Mouse (Mus musculus) left cerebral cortex, postnatal 25 days (tissue): ENCODE results near the gene Tfpi. TPM values are rescaled to one million over a fixed set of nuclear protein-coding genes. Genes with fewer than 3 reads are reported as not detected.

Experiments used
- DNase-seq, 2 experiments: peaks; one replicate each; pipeline ENCODE4 v3.0.0; 2022; ENCODE audit warnings: low spot score in 2 of 2, mixed read lengths in 1 of 2
- intact Hi-C: fragments of 180-260 bp; cut with DNase I; formaldehyde crosslinking; loops from one replicate; pipeline ENCODE4 v1.15.1; 2025
- total RNA-seq, 2 experiments: library from RNA; stranded (reverse); gene quantifications; 2 replicates each; pipeline ENCODE4 v1.2.3; 2021

Tfpi gene
- total RNA-seq, 2 experiments from 2014 or later, result 5.3 to 6.0 TPM

DNA sequence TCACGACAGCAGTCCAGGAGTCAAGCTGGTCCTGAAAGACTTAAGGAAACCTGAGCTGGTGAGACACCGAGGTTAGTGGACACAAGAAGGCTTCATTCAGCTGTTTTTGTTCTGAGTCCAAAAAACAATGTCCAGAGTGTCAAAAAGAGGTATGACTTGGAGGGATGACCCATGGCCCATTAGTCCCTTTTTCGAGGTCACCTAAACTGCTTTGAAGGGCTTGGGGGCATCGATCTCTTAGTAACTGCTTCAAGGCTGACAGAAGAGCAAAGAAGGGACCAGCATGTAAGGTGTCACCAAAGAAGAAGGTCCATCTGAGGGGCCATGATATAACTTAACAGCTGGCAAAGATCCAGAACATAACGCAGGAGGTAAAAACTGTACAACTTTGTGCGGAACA lies 1.2 kb upstream of the Tfpi start:
- intact Hi-C loops, result loop anchor here (2.0 kb wide), 1 partner anchor 23 kb away; no protein-coding TSS in a partner anchor
- DNase-seq, result no peak

GRCm38 (mm10) chr2:84476131-84476530 lies 444 bp downstream of the Tfpi start:
- intact Hi-C loops, result no loop called here
- no peak for DNase-seq

DNA sequence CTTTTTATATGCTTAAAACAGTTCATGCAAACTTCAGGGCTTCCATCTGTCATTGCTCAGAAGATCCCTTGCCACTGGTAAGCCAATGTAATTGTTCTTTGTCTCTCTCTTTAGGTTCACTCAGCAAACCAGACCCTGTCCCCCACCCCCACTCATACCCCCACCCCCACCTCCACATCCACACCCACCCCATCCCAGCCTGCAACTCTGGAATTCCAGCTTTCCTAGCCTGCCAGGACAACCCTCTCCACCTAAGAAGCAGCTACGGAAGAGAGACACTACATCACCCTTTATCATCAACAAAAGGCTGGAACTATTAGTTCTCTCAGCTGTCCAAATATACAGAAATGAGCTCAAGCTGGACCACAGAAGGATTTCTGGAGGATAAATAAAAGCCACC lies 974 bp downstream of the Tfpi start:
- intact Hi-C loops, result no loop called here
- no peak for DNase-seq

DNA sequence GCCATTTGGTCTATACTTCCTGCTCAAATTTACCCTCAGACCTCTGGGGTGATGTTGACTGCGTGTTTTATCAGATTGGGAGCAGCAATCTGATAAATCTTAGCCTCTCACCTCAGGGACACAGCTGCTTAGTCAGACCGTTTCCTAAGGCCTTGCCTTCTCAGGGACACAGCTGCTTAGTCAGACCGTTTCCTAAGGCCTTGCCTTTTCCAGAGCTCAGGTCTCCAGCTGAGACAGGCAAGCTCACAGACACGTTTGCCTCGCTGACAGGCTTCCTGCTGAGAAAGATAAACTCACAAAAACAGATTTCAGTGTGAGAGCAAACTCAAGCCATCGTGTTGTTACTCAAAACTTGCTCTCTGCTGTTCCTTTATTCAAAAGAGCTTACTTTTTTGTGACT lies 1.9 kb downstream of the Tfpi start:
- no peak for DNase-seq
- intact Hi-C loops, result no loop called here

GRCm38 (mm10) chr2:84473941-84474530 lies 2.5 kb downstream of the Tfpi start:
- intact Hi-C loops, result no loop called here
- no peak for DNase-seq

DNA sequence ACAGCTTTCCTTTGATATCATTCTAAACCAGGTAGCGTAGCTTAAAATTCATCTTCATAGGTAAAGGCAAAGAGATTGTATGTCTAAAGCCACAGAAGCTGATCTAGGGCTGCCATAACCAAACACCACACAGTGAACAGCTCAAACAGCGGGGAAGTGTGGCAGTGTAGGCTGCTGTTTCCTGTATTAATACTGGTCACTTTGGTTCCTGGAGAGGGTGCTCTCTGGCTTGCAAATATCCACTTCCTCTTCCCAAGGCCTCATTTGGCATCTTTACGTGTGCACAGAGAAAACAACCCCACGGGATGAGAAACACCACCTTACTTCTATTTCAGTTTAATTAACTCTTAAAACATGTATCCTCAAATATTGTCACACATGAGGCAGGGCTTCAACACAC lies 9.2 kb downstream of the Tfpi start:
- no peak for DNase-seq
- intact Hi-C loops, result no loop called here

DNA sequence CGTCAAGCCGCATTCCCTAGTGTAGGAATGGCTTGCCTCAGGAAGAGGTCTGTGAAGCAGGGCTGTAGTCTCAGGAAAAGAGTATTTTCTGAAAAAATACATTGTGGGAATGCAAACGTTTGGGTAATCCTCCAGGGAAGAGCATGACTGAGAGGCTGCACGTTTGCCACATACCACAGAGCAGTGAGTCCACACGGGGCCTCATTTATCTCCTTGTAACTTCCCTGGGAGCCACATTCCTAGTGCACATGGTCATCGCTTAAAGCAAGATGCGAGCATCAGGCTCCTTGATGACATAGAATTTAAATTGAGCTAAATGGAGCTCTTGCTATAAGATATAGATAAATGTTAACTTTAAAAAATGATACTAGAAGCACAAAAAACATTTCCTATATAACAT lies 11.6 kb downstream of the Tfpi start:
- intact Hi-C loops, result loop anchor here (5.0 kb wide), 1 partner anchor 92 kb away; no protein-coding TSS in a partner anchor
- DNase-seq, result no peak

DNA sequence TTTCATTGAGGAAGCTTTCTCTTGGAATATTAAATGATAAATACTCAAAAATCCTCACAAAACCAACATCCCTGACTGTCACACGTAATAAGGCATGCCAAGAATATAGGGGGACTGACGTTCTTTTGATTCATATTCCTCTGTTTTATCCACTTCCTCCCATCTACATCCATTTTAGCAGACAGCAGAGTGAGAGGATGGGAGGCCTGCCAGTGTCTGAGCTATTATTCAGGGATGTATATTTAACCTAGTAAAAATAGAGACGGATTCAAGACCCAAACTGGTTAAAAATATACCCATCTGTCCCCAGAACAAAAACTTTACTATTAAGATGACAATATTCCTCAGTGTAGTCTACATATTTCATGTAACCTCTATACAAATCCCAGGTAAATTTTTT lies 14.2 kb downstream of the Tfpi start:
- intact Hi-C loops, result loop anchor here (5.0 kb wide), 1 partner anchor 95 kb away; no protein-coding TSS in a partner anchor
- DNase-seq, result peak in 1 of 2 experiments; percentile 82

DNA sequence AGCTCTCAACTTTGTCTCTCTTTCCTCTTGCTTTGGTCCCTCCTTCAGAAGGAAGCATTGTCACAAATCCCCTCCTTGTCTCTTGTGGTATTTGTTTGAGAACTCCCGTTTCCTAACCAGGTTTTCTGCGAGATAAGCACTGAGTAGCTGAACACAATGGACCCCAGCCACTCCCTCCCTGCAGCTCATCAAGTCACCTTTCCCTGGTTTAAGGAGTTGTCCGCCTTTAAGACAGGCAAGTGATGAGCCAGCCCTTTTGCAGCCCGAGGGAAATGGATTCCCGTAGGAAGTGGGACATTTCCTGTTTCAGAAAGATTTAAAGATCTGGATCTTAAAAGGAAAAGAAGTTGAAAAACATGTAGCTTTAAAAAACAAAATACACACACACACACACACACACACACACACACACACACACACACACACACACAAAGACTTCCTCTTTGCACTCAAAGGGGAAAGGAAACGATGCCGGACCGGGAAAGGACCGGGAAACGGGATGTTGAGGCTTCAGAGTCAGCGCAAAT lies 16.9 kb downstream of the Tfpi start:
- intact Hi-C loops, result loop anchor here (5.0 kb wide), 1 partner anchor 98 kb away; no protein-coding TSS in a partner anchor
- DNase-seq, result no peak

GRCm38 (mm10) chr2:84457221-84457620 lies 19.4 kb downstream of the Tfpi start:
- intact Hi-C loops, result no loop called here

DNA sequence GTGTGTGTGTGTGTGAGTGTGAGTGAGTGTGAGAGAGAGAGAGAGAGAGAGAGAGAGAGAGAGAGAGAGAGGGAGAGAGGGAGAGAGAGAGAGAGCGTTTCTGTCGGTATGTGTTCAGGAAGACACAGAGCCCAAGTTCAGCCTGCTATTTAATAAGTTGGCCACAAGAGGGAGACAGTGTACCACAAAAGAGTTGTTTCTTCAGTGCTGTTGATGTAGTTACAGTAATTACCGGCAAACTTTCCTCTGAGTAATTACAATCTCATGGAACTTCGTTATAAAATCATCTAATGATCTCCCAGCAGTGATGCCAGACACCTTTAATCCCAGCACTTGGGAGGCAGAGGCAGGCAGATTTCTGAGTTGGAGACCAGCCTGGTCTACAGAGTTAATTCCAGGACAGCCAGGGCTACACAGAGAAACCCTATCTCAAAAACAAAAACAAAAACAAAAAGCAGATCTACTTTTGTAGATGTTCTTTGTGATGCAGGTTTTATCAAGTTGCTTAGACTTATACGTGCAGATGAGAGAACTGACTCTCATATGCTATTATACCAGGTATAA lies 21.3 kb downstream of the Tfpi start:
- intact Hi-C loops, result loop anchor here (2.0 kb wide), 2 partner anchors 23 to 207 kb away; no protein-coding TSS in a partner anchor
- peak; percentile 67 to 90 for DNase-seq

More at GRCm38 (mm10) chr2:84457221-84457620, 19.4 kb downstream of the Tfpi start:
- DNase-seq, result no peak

GRCm38 (mm10) chr2:84454551-84455235 lies 21.9 kb downstream of the Tfpi start:
- intact Hi-C loops, result loop anchor here (2.0 to 5.0 kb wide), 3 partner anchors 24 to 343 kb away; partner anchors contain the start of gene Ube2l6
- peak in 1 of 2 experiments; percentile 25 for DNase-seq

GRCm38 (mm10) chr2:84454051-84454450 lies 22.5 kb downstream of the Tfpi start:
- DNase-seq, result peak; percentile 50 to 74
- intact Hi-C loops, result loop anchor here (2.0 to 5.0 kb wide), 3 partner anchors 25 to 343 kb away; partner anchors contain the start of gene Ube2l6

DNA sequence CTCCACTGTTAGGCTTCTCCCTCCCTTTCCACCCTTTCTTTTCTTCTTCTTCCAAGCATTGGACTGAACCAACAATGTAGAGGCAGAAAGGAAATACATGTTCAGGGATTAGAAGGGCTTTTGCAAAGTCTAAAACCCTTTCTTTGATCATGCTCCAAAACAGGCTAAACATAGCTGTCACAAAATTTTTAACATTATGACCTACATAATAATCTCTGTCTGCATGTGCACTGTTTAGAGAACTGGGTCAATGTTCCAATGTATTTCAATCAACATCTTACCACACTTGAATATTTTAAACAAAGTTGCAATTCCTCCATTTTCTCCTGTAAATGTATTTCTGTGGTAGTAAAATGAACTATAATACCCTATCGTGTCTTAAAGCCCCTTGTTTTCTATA lies 31.1 kb downstream of the Tfpi start:
- intact Hi-C loops, result no loop called here
- no peak for DNase-seq

GRCm38 (mm10) chr2:84441940-84442339 lies 34.6 kb downstream of the Tfpi start:
- intact Hi-C loops, result no loop called here
- DNase-seq, result no peak

DNA sequence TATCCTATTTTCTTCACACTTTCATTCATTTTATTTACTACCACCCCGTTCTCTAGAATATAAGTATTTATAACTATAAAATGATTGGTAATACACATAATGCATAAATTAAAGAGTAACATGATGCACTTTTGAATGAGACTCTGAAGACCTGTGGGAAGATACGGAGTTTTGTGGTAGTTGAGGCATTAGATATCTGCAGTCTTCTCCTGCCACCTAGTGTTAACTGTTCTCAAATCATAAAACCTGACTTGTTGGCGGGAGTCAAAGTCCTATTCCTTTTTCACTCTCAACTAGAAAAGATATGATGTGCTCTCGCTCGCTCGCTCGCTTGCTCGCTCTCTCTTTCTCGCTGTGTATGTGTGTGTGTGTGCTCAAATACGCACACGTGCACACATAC lies 46.9 kb downstream of the Tfpi start:
- intact Hi-C loops, result loop anchor here (2.0 to 10.0 kb wide), 4 partner anchors 165 to 615 kb away; partner anchors contain the start of gene Fam171b
- DNase-seq, result peak; percentile 42 to 80

DNA sequence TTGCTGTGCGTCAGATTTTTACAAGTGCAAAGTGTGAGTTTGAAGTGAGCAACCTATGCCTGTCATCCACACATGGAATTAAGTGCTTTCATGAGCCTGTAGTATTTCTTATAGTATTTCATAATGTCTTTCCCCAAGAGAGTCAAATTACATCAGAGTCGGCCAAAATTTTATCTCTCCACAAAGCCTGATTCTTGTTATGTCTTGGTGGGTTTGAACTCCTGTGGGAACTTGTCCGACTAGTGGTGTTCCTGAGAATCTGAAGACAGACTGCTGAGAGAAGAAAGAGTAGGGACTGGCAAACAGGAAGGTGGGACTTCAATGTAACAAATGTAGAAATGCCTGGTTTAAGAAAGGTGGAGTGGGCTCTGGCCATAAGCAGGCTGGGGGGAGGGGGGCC lies 47.7 kb downstream of the Tfpi start:
- intact Hi-C loops, result loop anchor here (2.0 to 10.0 kb wide), 2 partner anchors 164 to 364 kb away; no protein-coding TSS in a partner anchor

DNA sequence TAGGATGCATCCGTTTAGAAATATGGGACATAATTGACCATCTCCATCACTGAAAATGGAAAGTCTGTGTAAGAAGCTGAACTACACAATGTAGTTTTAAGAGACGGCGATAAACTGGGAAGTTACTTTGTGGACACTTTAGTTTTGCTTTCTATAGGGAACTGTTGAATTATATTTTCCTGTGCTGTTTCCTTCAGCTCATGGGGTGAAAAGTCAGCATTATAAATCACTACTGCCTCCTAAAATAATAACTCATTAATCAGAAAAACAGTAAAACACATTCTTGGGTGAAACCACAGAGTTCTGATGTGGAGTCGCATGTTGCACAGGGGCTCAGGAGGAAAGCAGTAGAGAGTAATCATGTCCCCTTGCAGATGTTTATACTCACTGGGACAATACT lies 50.0 kb downstream of the Tfpi start:
- DNase-seq, result no peak
- intact Hi-C loops, result loop anchor here (10.0 kb wide), 1 partner anchor 162 kb away; no protein-coding TSS in a partner anchor

More for the DNA sequence above, 47.7 kb downstream of the Tfpi start:
- no peak for DNase-seq

GRCm38 (mm10) chr2:84425138-84425537 lies 51.4 kb downstream of the Tfpi start, which contains the start of gene Calcrl:
Calcrl (minus strand) TSS chr2:84425411.
- intact Hi-C loops, result loop anchor here (10.0 kb wide), 1 partner anchor 160 kb away; no protein-coding TSS in a partner anchor
- peak; percentile 46 to 48 for DNase-seq

DNA sequence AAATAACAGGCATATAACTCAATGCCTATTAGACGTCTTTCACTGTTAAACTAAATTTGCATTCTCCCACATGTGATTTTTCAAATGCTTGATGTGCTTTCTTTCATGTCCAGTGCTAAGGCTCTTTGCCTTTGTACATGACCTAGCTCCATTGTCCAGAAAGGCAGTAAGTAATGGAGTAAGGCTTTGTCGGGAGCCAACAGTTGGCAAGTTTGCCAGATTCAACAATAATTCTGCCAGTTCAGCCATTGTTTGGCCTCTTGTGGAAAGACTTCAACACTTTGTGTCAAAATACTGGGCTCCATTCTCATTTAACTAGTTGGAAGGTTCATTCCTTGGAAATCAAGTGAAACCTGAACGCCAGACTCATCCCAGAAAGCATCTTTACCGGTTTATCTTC lies 60.1 kb downstream of the Tfpi start:
- no peak for DNase-seq
- intact Hi-C loops, result no loop called here
